Mouse (Mus musculus) liver, embryonic 11.5 days (tissue): ENCODE measurements around the gene Atat1. TPM values are rescaled to one million over a fixed set of nuclear protein-coding genes. Genes with fewer than 3 reads are reported as not detected.

Experiments used
- ATAC-seq: fragments of 200-750 bp; cut with Nextera tagmentation; replicated peaks from 2 replicates; pipeline ENCODE4 v1.8.0; 2017; ENCODE audit warnings: moderate number of reproducible peaks, mild to moderate bottlenecking, moderate TSS enrichment, moderate library complexity; ENCODE audit not compliant: low FRiP score
- DNase-seq: peaks from one replicate; pipeline ENCODE4 v3.0.0-alpha.2; 2017; ENCODE audit warnings: low spot score
- H3K27ac ChIP-seq: fragments of 300-500 bp; sonication (generic); 2 replicates; pipeline ENCODE4 v1.5.1; 2014; ENCODE audit warnings: mild to moderate bottlenecking, low read depth, low read length, control low read depth
- H3K27me3 ChIP-seq: fragments of 300-500 bp; sonication (generic); replicated peaks from 2 replicates; pipeline ENCODE4 v1.6.1; 2014; ENCODE audit warnings: low read length, mixed read lengths; ENCODE audit not compliant: control insufficient read depth, insufficient read depth
- H3K36me3 ChIP-seq: fragments of 300-500 bp; sonication (generic); 2 replicates; pipeline ENCODE4 v1.6.1; 2014; ENCODE audit warnings: mild to moderate bottlenecking, low read length, moderate library complexity, mixed read lengths; ENCODE audit not compliant: control insufficient read depth, insufficient read depth
- H3K4me1 ChIP-seq: fragments of 300-500 bp; sonication (generic); replicated peaks from 2 replicates; pipeline ENCODE4 v1.6.1; 2014; ENCODE audit warnings: low read length, mixed read lengths; ENCODE audit not compliant: control insufficient read depth, insufficient read depth
- H3K4me2 ChIP-seq: fragments of 300-500 bp; sonication (generic); 2 replicates; pipeline ENCODE4 v1.6.1; 2014; ENCODE audit warnings: mild to moderate bottlenecking, control low read depth, moderate library complexity
- H3K4me3 ChIP-seq: fragments of 300-500 bp; sonication (generic); 2 replicates; pipeline ENCODE4 v1.5.1; 2014; ENCODE audit warnings: low read depth, low read length, control low read depth
- H3K9ac ChIP-seq: fragments of 300-500 bp; sonication (generic); 2 replicates; pipeline ENCODE4 v1.6.1; 2014; ENCODE audit warnings: low read depth, low read length, control low read depth
- H3K9me3 ChIP-seq: fragments of 300-500 bp; sonication (generic); 2 replicates; pipeline ENCODE4 v1.6.1; 2016; ENCODE audit warnings: low read length, inconsistent platforms, mixed read lengths; ENCODE audit not compliant: control insufficient read depth
- WGBS: fragments of 180-500 bp; shearing (Covaris S2); extraction: QIAGEN DNeasy Blood & Tissue Kit; methylation state at CpG from one replicate; pipeline ENCODE4 v1.1.7; 2014; 5-methylcytosine and 5-hydroxymethylcytosine counted together
- polyA plus RNA-seq: library from polyadenylated mRNA; unstranded; fragments of >200 nt; fragmentation: Nextera tagmentation; extraction: Ambion mirVana; gene quantifications from 2 replicates; pipeline ENCODE4 v1.2.1, GENCODE M21; 2014

The Atat1 gene
- polyA plus RNA-seq, 1 experiment from 2014 or later = 40.0 TPM

DNA sequence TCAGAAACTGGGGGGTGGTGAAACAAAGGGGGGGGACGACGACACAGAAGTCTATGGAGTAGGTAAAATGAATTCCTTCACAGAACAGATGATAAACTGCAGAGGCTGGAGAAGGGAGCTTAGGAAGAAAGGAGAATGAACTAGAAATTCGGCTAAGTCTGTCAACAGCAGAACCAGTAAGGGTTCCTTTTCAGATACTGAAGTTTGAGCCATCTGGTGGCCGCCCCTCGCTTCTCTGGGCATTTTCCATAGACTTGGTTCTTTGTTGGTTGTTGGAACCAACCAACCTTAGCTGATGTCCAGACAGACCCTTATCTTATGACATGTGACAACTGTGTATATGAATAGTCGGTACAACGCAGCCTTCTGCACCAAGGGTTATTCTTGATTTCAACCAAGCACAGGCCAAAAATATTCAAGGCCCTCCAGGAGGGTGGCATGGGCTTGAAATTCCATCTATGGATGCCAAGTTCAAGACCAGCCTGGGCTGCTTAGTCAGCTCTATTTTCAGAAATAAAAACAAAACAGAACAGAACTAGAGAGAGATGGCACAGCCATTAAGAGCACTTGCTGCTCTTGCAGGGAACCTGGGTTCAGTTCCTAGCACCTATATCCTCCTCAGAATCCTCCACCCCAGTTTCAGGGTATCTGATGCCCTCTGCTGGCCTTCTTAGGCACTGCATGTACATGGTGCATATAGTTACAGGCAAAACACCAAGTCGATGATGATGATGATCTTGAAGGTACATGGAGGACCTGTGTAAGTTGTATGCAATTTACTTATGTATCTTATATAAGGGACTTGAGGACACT lies 38.8 kb downstream of the Atat1 start:
- Histone ChIP-seq H3K4me2 (peak overlapping the region; percentile 97), H3K4me1 (peaks cover 49% of the 10 kb centered on the region)

DNA sequence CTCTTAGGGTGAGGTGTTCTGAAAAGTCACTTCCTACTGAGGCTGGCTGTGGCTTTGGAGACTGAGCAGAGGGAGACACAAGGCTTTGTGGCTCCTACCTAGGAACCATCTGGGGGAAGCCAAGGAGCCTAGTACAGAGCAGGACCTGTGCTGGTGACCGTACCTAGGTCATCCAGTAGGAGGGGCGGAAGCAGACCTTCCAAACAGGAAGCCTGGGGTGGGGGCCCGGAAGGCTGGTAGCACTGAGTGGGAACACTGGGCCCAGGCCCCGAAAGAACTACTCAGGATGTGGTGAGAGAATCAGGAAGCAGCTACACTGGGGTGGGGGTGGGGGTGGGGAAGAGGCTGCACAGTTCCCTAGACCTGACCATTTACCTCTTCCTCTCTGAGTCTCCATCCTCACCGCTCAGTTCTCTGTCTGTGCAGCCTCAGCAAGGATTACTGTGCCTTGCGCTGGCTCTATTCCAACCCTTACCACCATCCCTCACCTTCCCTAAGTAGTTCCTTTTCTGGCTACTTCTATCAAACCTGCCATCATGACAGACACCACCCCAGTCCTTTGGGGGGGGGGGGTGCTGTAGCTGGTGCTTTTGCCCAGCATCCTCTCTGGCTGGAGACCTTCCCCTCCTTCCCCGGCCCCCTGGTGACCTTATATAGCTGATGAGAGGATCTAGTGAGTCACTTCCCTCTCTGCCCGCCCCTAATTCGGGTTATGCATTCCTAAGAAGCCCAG lies 39.6 kb downstream of the Atat1 start:
- Histone ChIP-seq H3K27ac (peak overlapping the region; percentile 82), H3K9ac (peak overlapping the region; percentile 57), H3K27me3 (peaks cover 4% of the 10 kb centered on the region; the same call in 1 of the 2 replicates), H3K4me2 (peak overlapping the region; percentile 97), H3K9me3 (peaks cover 4% of the 10 kb centered on the region; the same call in 1 of the 2 replicates), H3K36me3 (peaks cover 4% of the 10 kb centered on the region; the same call in 1 of the 2 replicates), H3K4me3 (peak overlapping the region; percentile 59), H3K4me1 (peaks cover 49% of the 10 kb centered on the region)
- DNase-seq (peak; percentile 62), ATAC-seq (peak; percentile 48)
- 31% methylated on average over 9 of the region's 9 CpGs for WGBS

More for the DNA sequence above, 38.8 kb downstream of the Atat1 start:
- H3K9me3 ChIP-seq = peaks cover 4% of the 10 kb centered on the region; the same call in 1 of the 2 replicates
- WGBS = 51% methylated on average over 8 of the region's 8 CpGs
- H3K4me3 ChIP-seq = peak overlapping the region; percentile 59
- DNase-seq = no peak
- H3K27me3 ChIP-seq = peaks cover 4% of the 10 kb centered on the region; the same call in 1 of the 2 replicates
- no peak for ATAC-seq
- peaks cover 4% of the 10 kb centered on the region; the same call in 1 of the 2 replicates for H3K36me3 ChIP-seq
- peak overlapping the region; percentile 82 for H3K27ac ChIP-seq
- no peak overlapping the region; the same call in 1 of the 2 replicates for H3K9ac ChIP-seq

DNA sequence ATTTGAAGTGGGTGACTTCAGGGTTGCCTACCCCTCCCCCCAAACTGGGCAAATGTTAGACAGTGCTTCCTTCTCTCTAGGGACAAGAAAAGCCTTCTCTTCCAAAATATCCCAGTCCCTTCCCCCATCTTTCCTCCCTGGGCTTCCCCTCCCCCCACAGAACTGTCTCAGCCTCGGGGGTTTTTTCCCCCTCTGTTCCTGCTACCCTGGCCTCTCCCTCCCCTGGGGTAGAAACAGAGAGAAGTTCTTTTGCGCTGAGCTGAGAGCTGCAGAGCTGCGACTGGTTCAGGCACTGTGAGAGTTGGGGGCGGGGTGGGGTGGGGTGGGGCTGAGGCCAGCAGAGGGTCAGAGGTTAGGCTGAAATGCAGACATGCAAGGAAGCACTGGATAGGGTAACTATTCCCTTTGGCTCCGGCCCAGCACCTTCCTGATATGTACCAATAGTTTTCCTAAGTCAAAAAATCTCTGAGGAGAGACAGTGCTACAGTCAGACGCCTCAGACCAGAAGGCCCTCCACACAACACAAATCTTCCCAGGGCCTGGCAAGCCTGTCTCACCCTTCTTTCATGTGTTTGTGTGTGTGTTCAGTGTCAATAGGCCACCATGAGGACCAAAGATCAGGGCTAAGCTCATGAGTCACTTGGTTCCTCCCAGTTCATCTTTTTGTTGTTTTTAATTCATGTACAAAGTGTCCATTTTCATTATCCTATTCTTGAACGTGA lies 40.4 kb downstream of the Atat1 start:
- WGBS = 3% methylated on average over 7 of the region's 7 CpGs
- H3K36me3 ChIP-seq = peaks cover 4% of the 10 kb centered on the region; the same call in 1 of the 2 replicates
- H3K4me1 ChIP-seq = peaks cover 51% of the 10 kb centered on the region
- peak; percentile 68 for DNase-seq
- peak; percentile 28; the same call in 1 of the 2 replicates for ATAC-seq
- H3K27me3 ChIP-seq = peaks cover 4% of the 10 kb centered on the region; the same call in 1 of the 2 replicates
- peak overlapping the region; percentile 82 for H3K27ac ChIP-seq
- H3K4me3 ChIP-seq = peak overlapping the region; percentile 59
- peak overlapping the region; percentile 97 for H3K4me2 ChIP-seq
- H3K9me3 ChIP-seq = peaks cover 4% of the 10 kb centered on the region; the same call in 1 of the 2 replicates
- peak overlapping the region; percentile 57 for H3K9ac ChIP-seq

DNA sequence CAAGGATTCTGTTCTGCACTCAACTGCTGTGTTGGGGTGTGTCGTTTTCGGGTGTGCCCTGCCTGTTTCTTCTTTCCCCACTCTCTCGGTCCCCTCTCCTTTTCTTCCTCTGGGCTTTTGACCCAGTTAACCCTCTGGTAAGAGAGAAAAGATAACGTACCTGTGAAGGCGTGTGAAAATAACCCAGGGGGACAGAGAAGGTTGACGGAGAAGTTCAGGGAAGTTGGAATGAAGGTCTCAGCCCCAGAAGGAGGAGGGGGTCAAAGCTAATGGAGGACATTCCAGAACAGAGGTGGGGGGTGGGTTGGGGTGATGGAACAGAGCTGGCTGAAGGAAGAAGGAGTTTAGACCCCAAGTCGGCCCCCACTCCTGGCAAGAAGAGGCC lies 40.9 kb downstream of the Atat1 start:
- Histone ChIP-seq H3K27me3 (peaks cover 4% of the 10 kb centered on the region; the same call in 1 of the 2 replicates), H3K27ac (peak overlapping the region; percentile 82), H3K9me3 (peaks cover 4% of the 10 kb centered on the region; the same call in 1 of the 2 replicates), H3K4me2 (peak overlapping the region; percentile 97), H3K4me1 (peaks cover 46% of the 10 kb centered on the region), H3K9ac (peak overlapping the region; percentile 57), H3K4me3 (peak overlapping the region; percentile 59), H3K36me3 (peaks cover 4% of the 10 kb centered on the region; the same call in 1 of the 2 replicates)
- DNase-seq (no peak), ATAC-seq (no peak)
- 3% methylated on average over 7 of the region's 7 CpGs for WGBS

DNA sequence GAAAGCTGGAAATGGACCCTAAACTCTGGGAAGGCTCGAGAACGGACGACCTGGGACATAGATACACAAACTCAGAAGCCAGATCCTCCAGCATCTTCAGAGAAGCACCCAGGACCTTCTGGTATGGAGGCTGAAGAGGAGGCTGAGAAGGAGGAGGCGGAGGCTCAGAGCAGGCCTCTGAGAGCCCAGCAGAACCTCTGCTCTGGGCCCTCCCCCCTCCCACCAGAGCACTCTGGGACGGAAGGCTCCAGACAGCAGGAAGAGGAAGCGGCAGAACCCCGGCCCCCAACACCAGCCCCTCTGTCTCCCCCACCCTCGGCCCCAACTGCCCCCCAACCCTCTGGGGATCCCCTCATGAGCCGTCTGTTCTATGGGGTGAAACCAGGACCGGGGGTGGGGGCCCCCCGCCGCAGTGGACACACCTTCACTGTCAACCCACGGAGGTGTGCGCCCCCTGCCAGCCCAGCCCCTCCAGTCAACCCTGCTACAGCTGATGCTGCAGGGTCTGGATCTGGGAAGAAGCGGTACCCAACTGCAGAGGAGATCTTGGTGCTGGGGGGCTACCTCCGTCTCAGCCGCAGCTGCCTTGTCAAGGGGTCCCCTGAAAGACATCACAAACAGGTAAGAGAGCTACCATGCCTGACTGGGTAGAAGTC lies 41.6 kb downstream of the Atat1 start:
- DNase-seq (no peak), ATAC-seq (no peak)
- peaks cover 4% of the 10 kb centered on the region; the same call in 1 of the 2 replicates for H3K9me3 ChIP-seq
- H3K4me1 ChIP-seq = peaks cover 41% of the 10 kb centered on the region
- peaks cover 4% of the 10 kb centered on the region; the same call in 1 of the 2 replicates for H3K36me3 ChIP-seq
- peak overlapping the region; percentile 57 for H3K9ac ChIP-seq
- whole genome bisulfite sequencing = 18% methylated on average over 17 of the region's 17 CpGs
- peaks cover 4% of the 10 kb centered on the region; the same call in 1 of the 2 replicates for H3K27me3 ChIP-seq
- H3K27ac ChIP-seq = peak overlapping the region; percentile 82
- peak overlapping the region; percentile 59 for H3K4me3 ChIP-seq
- peak overlapping the region; percentile 97 for H3K4me2 ChIP-seq

DNA sequence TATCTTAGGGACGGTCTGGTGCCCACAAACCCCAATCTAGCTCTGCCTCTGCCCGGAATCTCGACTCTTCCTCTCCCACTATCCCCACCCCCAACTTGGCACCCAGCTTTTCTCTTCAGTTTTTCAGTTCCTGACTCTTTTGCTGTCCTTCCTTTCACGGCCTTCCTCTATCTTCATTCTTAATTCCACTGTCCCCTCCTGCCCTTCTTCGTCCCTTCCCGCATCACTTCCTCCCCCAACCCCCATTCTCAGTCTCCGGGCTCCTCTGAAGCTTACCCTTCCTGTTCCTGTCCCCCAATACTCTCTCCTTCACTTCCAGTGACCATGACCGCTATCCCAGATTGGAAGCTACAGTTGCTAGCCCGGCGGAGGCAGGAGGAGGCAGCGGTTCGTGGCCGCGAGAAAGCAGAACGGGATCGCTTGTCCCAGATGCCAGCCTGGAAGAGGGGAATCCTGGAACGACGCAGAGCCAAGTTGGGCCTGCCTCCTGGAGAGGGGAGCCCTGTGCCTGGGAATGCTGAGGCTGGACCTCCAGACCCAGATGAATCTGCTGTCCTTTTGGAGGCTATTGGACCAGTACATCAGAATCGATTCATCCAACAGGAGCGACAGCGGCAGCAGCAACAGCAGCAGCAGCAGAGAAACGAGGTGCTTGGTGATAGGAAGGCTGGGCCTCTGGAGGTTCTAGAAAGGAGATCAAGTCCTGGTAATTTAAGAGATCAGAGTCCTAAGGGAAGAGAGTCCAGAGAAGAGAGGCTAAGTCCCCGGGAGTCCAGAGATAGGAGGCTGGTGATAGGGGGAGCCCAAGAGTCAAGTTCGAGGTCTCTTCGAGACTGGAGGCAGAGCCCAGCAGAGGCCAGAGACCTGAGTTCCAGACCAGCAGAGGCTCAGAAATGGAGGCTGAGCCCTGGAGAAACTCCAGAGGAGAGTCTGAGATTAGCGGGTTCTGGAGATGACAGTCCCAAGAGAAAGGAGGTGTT lies 42.7 kb downstream of the Atat1 start:
- WGBS = 6% methylated on average over 26 of the region's 26 CpGs
- Histone ChIP-seq H3K27me3 (peaks cover 4% of the 10 kb centered on the region; the same call in 1 of the 2 replicates), H3K9me3 (peaks cover 4% of the 10 kb centered on the region; the same call in 1 of the 2 replicates), H3K4me2 (peak overlapping the region; percentile 97), H3K27ac (peak overlapping the region; percentile 82), H3K4me3 (peak overlapping the region; percentile 59), H3K4me1 (peaks cover 40% of the 10 kb centered on the region), H3K36me3 (peaks cover 4% of the 10 kb centered on the region; the same call in 1 of the 2 replicates), H3K9ac (peak overlapping the region; percentile 68)
- ATAC-seq (no peak), DNase-seq (no peak)

DNA sequence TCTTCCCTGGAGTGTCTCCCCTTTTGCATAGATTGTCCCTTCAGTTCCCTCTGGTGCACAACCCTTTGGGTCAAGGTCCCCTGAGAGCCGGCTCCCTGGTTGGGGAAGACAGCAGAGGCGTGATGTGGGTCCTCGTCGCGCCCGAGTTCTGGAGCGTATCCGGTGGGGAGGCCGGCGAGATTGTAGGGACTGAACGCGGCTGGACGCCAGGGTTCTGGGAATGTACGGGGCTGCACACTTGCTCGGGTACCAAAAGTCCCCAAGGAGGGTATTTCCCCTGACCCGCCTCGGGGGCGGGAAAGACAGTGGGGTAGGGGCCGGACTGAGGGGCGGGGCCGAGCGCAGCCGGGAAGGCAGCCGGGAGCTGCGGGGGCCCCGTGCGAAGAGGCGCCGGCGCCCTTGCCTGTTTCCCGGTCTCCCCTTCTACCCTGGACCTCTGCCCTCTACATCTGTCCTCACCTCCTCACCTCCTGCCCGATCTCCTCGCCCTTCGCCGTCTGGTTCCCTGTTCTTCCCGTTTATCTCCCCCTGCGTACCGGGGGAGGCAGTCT lies 43.5 kb downstream of the Atat1 start:
- peaks cover 3% of the 10 kb centered on the region; the same call in 1 of the 2 replicates for H3K9me3 ChIP-seq
- H3K9ac ChIP-seq = peak overlapping the region; percentile 68
- peak overlapping the region; percentile 97 for H3K4me2 ChIP-seq
- DNase-seq = peak; percentile 70
- H3K27me3 ChIP-seq = peaks cover 4% of the 10 kb centered on the region; the same call in 1 of the 2 replicates
- H3K27ac ChIP-seq = peak overlapping the region; percentile 82
- H3K36me3 ChIP-seq = peaks cover 3% of the 10 kb centered on the region; the same call in 1 of the 2 replicates
- H3K4me1 ChIP-seq = peaks cover 44% of the 10 kb centered on the region
- H3K4me3 ChIP-seq = peak overlapping the region; percentile 59
- WGBS = under 1% methylated on average over 37 of the region's 38 CpGs
- ATAC-seq = no peak
